Mouse (Mus musculus) hindbrain, embryonic 14.5 days (tissue): ENCODE data around the gene Gm15217. TPM values are rescaled to one million over a fixed set of nuclear protein-coding genes. Genes with fewer than 3 reads are reported as not detected.

Experiments
- ATAC-seq: fragments of 200-750 bp; cut with Nextera tagmentation; 2 replicates; pipeline ENCODE4 v1.8.0; 2017; ENCODE audit warnings: moderate number of reproducible peaks, mild to moderate bottlenecking, moderate TSS enrichment, moderate library complexity; ENCODE audit not compliant: low FRiP score
- DNase-seq: peaks from one replicate; pipeline ENCODE4 v3.0.0-alpha.2; 2015; ENCODE audit warnings: low spot score
- H3K27ac ChIP-seq: fragments of 300-500 bp; sonication (generic); 2 replicates; pipeline ENCODE4 v1.5.1; 2014; ENCODE audit warnings: mild to moderate bottlenecking, moderate library complexity
- H3K27me3 ChIP-seq: fragments of 300-500 bp; sonication (generic); 2 replicates; pipeline ENCODE4 v1.6.1; 2014; ENCODE audit warnings: mild to moderate bottlenecking, low read length, mixed read lengths; ENCODE audit not compliant: control insufficient read depth, insufficient read depth
- H3K36me3 ChIP-seq: fragments of 300-500 bp; sonication (generic); replicated peaks from 2 replicates; pipeline ENCODE4 v1.6.1; 2014; ENCODE audit not compliant: control insufficient read depth, insufficient read depth
- H3K4me1 ChIP-seq: fragments of 300-500 bp; sonication (generic); replicated peaks from 2 replicates; pipeline ENCODE4 v1.6.1; 2014; ENCODE audit warnings: antibody characterized with exemption, low read length, mixed read lengths; ENCODE audit not compliant: control insufficient read depth, insufficient read depth
- H3K4me2 ChIP-seq: fragments of 300-500 bp; sonication (generic); replicated peaks from 2 replicates; pipeline ENCODE4 v1.6.1; 2014; ENCODE audit warnings: mild to moderate bottlenecking, moderate library complexity
- H3K4me3 ChIP-seq: fragments of 300-500 bp; sonication (generic); replicated peaks from 2 replicates; pipeline ENCODE4 v1.5.1; 2014; ENCODE audit warnings: mild to moderate bottlenecking, low read length
- H3K9ac ChIP-seq: fragments of 300-500 bp; sonication (generic); 2 replicates; pipeline ENCODE4 v1.6.1; 2014
- H3K9me3 ChIP-seq: fragments of 300-500 bp; sonication (generic); 2 replicates; pipeline ENCODE4 v1.6.1; 2016; ENCODE audit warnings: low read length; ENCODE audit not compliant: control insufficient read depth
- WGBS: fragments of 180-500 bp; shearing (Covaris S2); extraction: QIAGEN DNeasy Blood & Tissue Kit; methylation state at CpG from one replicate; pipeline ENCODE4 v1.1.7; 2014; 5-methylcytosine and 5-hydroxymethylcytosine counted together
- polyA plus RNA-seq: library from polyadenylated mRNA; unstranded; fragments of >200 nt; fragmentation: Nextera tagmentation; extraction: Ambion mirVana; gene quantifications from 2 replicates; pipeline ENCODE4 v1.2.1, GENCODE M21; 2014

Gene Gm15217
- polyA plus RNA-seq, 1 experiment from 2014 or later, result not detected

DNA sequence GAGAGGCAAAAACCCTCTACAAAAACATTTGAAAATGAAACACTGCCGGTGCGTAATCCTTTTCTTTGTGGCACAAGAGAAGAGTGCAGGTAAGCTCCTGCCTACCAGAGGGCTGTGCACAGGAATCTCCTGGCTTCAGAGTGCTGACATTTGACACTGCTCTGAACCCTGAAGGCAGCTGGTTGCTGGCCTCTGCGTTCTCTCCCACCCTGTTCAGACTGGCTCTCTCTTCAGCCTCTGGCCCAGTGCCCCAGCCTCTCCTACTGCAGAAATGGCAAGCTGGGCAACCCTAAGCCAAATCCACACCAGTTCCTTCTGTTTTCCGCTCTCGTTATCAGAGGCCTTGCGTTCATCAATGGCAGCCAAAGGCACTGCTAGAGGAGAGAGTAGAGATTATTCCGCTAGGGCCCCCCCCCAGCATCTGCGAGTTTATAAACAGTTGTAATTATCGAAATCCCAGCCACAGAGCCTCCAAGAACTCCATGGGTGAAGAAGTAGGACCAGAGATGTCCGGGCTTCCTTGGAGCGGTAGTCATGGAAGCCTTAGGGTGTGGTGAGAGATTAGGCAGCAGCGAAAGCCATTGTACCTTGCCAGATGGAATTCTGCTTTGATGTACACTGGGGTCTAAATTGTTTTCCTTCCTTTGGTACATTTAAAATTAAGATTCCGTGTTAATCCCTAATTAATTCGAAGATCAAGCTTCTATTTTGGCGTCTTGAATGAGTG is 39.3 kb downstream of the Gm15217 start:
- DNase-seq (no peak), ATAC-seq (no peak)
- Histone ChIP-seq H3K4me1 (no peaks in the 10 kb centered on the region), H3K9ac (no peak overlapping the region), H3K36me3 (no peaks in the 10 kb centered on the region), H3K27ac (no peak overlapping the region), H3K27me3 (no peaks in the 10 kb centered on the region), H3K4me3 (no peak overlapping the region), H3K4me2 (no peak overlapping the region), H3K9me3 (no peaks in the 10 kb centered on the region)
- WGBS, result 67% methylated on average over 15 of the region's 15 CpGs

DNA sequence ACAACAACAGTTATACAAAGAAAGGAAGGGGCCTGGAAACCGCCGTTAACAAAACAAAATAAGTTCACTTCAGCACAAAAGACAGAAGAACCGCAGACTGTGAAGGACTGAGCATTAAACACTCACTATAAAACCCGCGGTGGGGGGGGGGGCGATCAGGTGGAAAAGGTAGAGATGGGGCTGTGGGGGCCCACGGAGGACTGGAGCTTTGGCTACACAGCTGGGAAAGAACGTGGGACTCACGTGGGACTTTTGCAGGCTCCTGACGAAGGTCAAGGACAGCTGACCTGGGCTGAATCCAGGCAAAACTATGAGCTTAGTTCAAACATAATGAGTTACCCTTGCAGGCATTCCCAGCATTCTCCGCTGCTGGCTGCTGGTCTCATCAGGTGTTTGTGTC is 40.1 kb downstream of the Gm15217 start:
- H3K9me3 ChIP-seq, result no peaks in the 10 kb centered on the region
- no peaks in the 10 kb centered on the region for H3K27me3 ChIP-seq
- ATAC-seq (no peak; the same call in 1 of the 2 replicates), DNase-seq (no peak)
- WGBS, result 51% methylated on average over 11 of the region's 11 CpGs
- H3K36me3 ChIP-seq, result no peaks in the 10 kb centered on the region
- no peak overlapping the region for H3K9ac ChIP-seq
- no peak overlapping the region for H3K4me2 ChIP-seq
- H3K4me1 ChIP-seq, result no peaks in the 10 kb centered on the region
- H3K4me3 ChIP-seq, result no peak overlapping the region
- no peak overlapping the region for H3K27ac ChIP-seq

GRCm38 (mm10) chr14:46421823-46422222 is 42.6 kb downstream of the Gm15217 start:
- H3K9me3 ChIP-seq, result peaks cover 6% of the 10 kb centered on the region; the same call in 1 of the 2 replicates
- H3K4me1 ChIP-seq, result no peaks in the 10 kb centered on the region
- H3K9ac ChIP-seq, result no peak overlapping the region
- H3K27me3 ChIP-seq, result no peaks in the 10 kb centered on the region
- WGBS, result 87% methylated on average over 3 of the region's 3 CpGs
- ATAC-seq, result no peak
- no peak overlapping the region for H3K27ac ChIP-seq
- H3K4me2 ChIP-seq, result no peak overlapping the region
- H3K4me3 ChIP-seq, result no peak overlapping the region
- H3K36me3 ChIP-seq, result no peaks in the 10 kb centered on the region
- DNase-seq, result no peak

- Histone ChIP-seq H3K9me3 (peaks cover 6% of the 10 kb centered on the region; the same call in 1 of the 2 replicates), H3K27me3 (no peaks in the 10 kb centered on the region), H3K9ac (no peak overlapping the region), H3K4me1 (no peaks in the 10 kb centered on the region), H3K4me3 (no peak overlapping the region), H3K27ac (no peak overlapping the region), H3K36me3 (no peaks in the 10 kb centered on the region), H3K4me2 (no peak overlapping the region)
- ATAC-seq (no peak), DNase-seq (no peak)
- 95% methylated on average over 13 of the region's 13 CpGs for WGBS
Observed at GRCm38 (mm10) chr14:46427251-46427650, 48.0 kb downstream of the Gm15217 start.

DNA sequence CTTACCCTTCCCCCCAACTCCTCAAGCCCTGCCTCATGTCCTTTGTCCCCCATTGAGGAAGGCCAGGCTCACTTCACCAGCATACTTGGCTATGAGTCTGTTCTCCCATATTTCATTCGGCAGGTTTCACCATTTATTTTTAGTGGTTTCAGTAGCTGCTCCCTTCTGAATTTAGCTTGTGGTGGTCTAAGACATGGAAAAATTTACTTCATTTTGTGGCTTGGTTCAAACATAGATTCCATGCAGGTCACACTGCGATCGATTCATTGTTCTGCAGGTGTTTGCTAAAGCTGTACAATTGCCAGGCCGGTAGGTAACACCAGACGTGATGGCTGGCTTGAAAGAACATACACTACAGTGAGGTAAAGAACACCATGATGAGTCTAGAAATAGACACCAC is 51.0 kb downstream of the Gm15217 start:
- WGBS, result 96% methylated on average over 5 of the region's 5 CpGs
- no peak overlapping the region for H3K4me2 ChIP-seq

More for the DNA sequence above, 51.0 kb downstream of the Gm15217 start:
- Histone ChIP-seq H3K36me3 (no peaks in the 10 kb centered on the region), H3K27me3 (no peaks in the 10 kb centered on the region), H3K4me3 (no peak overlapping the region), H3K4me1 (no peaks in the 10 kb centered on the region), H3K27ac (no peak overlapping the region), H3K9ac (no peak overlapping the region), H3K9me3 (peaks cover 6% of the 10 kb centered on the region; the same call in 1 of the 2 replicates)
- no peak for ATAC-seq
- DNase-seq, result no peak

Other genes starting within 250 kb of the Gm15217 start
- 1.9 and 3.6 TPM in 2 replicates for gene Bmp4, start 11.3 kb downstream of the Gm15217 start, polyA plus RNA-seq